Mouse (Mus musculus) liver, embryonic 18 days (tissue): ENCODE data around the gene Myo1a. TPM values are rescaled to one million over a fixed set of nuclear protein-coding genes. Genes with fewer than 3 reads are reported as not detected.

Experiments
- polyA plus RNA-seq: library from polyadenylated mRNA; depleted of rRNA; stranded (reverse); fragments of >200 nt; gene quantifications from 2 replicates; pipeline ENCODE4 v1.2.3, GENCODE M21; 2012; rRNA removed

The Myo1a gene
- 0.17 and 0.19 TPM in 2 replicates for polyA plus RNA-seq

GRCm38 (mm10) chr10:127704766-127705220, at the start of gene Myo1a:
TSS of gene Myo1a (plus strand) at chr10:127705170.

GRCm38 (mm10) chr10:127666501-127667268, 38.3 kb upstream of the Myo1a start, which contains the start of gene Nemp1:
TSS of gene Nemp1 (plus strand) at chr10:127666901.

GRCm38 (mm10) chr10:127668093-127669050, 36.6 kb upstream of the Myo1a start, which contains the start of gene Nab2:
TSS of gene Nab2 (minus strand) at chr10:127668568.

GRCm38 (mm10) chr10:127724178-127724577, 19.2 kb downstream of the Myo1a start, which contains the start of gene Tac2:
TSS of gene Tac2 (plus strand) at chr10:127724478.

GRCm38 (mm10) chr10:127739083-127739660, 34.2 kb downstream of the Myo1a start, which contains the start of gene Zbtb39:
TSS of gene Zbtb39 (plus strand) at chr10:127739538.

GRCm38 (mm10) chr10:127751548-127751947, 46.6 kb downstream of the Myo1a start, which contains the start of gene Gpr182:
TSS of gene Gpr182 (minus strand) at chr10:127751732.

GRCm38 (mm10) chr10:127759181-127760110, 54.5 kb downstream of the Myo1a start, which contains the start of the genes Rdh1 and Rdh16f1:
TSS of gene Rdh1 (plus strand) at chr10:127759721.
TSS of gene Rdh16f1 (plus strand) at chr10:127759787.

Other genes starting within 250 kb of the Myo1a start
- gene Stac3, start 203.5 kb upstream of the Myo1a start, polyA plus RNA-seq, result 0.37 and 0.73 TPM in 2 replicates
- gene Ndufa4l2, start 190.2 kb upstream of the Myo1a start, polyA plus RNA-seq, result 58.2 and 83.8 TPM in 2 replicates
- 109 and 125 TPM in 2 replicates for gene Shmt2, start 182.7 kb upstream of the Myo1a start, polyA plus RNA-seq
- 0.03 and 0.07 TPM in 2 replicates for gene Nxph4, start 170.6 kb upstream of the Myo1a start, polyA plus RNA-seq
- gene Lrp1, start 84.0 kb upstream of the Myo1a start, polyA plus RNA-seq, result 38.9 and 48.4 TPM in 2 replicates
- gene Stat6, start 62.2 kb upstream of the Myo1a start, polyA plus RNA-seq, result 18.8 and 20.1 TPM in 2 replicates
- gene Nemp1, start 38.3 kb upstream of the Myo1a start, polyA plus RNA-seq, result 4.6 and 6.2 TPM in 2 replicates
- 7.7 and 8.1 TPM in 2 replicates for gene Nab2, start 36.6 kb upstream of the Myo1a start, polyA plus RNA-seq
- gene Tac2, start 19.3 kb downstream of the Myo1a start, polyA plus RNA-seq, result 6.1 and 6.2 TPM in 2 replicates
- gene Zbtb39, start 34.4 kb downstream of the Myo1a start, polyA plus RNA-seq, result 2.8 and 3.2 TPM in 2 replicates
- gene Gpr182, start 46.6 kb downstream of the Myo1a start, polyA plus RNA-seq, result 16.2 and 17.6 TPM in 2 replicates
- gene Rdh1, start 54.6 kb downstream of the Myo1a start, polyA plus RNA-seq, result 0.14 and 0.21 TPM in 2 replicates
- gene Rdh16f1, start 54.6 kb downstream of the Myo1a start, polyA plus RNA-seq, result 0.08 and 0.13 TPM in 2 replicates
- gene Rdh9, start 71.2 kb downstream of the Myo1a start, polyA plus RNA-seq, result 0.81 and 1.4 TPM in 2 replicates
- gene Rdh16, start 96.0 kb downstream of the Myo1a start, polyA plus RNA-seq, result 0.07 and 0.08 TPM in 2 replicates
- gene Rdh19, start 144.8 kb downstream of the Myo1a start, polyA plus RNA-seq, result 0.03 and 0.04 TPM in 2 replicates
- gene Rdh16f2, start 161.3 kb downstream of the Myo1a start, polyA plus RNA-seq, result 3.1 TPM in 2 replicates
- gene Rdh7, start 183.6 kb downstream of the Myo1a start, polyA plus RNA-seq, result 220 and 280 TPM in 2 replicates
- gene Sdr9c7, start 193.3 kb downstream of the Myo1a start, polyA plus RNA-seq, result 0.02 and 0.04 TPM in 2 replicates